Mouse (Mus musculus) ovary, postnatal 36 days (tissue): Measurements from ENCODE around the gene Rnf40.

Experiments used
- DNase-seq: peaks from one replicate; pipeline ENCODE4 v3.0.0; 2022; ENCODE audit warnings: low spot score, mixed read lengths

Rnf40 gene

DNA sequence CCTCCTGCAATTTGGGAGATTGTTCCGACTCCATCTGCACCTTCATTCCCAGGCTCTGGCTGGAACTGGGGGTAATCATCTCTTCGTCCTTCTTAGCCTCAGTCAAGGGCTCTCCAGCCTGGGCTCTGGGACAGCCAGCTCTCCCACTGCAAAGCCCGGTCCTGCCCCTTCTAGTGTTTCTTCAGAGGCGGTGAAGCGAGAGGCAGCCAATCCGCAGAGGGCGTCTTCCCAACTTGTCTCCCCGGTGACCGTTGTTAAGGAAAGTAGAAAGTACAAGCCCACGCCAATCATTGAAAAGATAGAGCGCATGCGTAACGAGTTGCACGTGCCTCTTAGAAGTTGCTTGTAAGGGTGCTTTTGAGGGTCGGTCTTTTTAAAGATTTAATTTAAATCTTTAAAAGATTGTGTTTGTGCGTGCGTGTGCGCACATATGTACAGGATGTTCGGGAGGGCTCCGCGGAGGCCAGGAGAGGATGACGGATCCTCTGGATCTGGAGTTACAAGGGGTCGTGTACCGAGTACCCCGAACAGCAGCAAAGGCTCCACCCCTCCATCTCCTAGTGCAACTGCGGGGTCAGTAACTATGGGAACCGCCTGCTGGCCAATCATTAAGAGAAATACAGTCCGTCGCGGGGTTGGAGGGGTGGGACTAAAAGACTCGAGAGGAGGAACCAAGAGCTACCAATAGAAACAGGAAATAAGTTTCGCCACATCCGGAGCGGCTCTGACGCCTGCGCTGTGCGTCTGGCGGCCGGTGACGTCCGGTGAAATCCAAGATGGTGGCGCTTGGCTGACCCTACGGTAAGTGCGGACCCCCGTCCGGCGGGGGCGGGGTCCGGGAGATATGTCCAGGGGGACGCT is at the start of gene Rnf40, which contains the start of gene Ccdc189:
Gene Rnf40 (plus strand): TSS at position 757 of the 861 bp plus-strand sequence.
Gene Ccdc189 (minus strand): TSS at position 585 of the 861 bp plus-strand sequence.
- peak; percentile 88 for DNase-seq

DNA sequence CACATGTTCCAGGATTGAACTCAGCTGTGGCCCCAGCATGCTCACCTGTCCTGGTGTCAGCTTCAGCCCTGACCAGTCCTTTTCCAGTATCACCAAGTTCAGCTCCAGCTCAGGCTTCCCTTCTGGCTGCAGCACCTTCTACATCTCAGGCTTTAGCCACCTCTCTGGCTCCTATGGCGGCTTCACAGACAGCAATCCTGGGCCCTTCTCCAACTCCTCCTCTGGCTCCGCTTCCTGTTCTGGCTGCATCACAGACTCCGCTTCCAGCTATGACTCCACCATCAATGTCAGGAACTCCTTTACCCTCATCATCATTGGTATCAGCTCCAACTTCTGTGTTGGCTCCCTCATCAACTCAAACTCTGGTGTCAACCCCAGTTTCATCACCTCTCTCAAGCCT is 46.9 kb upstream of the Rnf40 start:
- no peak for DNase-seq

DNA sequence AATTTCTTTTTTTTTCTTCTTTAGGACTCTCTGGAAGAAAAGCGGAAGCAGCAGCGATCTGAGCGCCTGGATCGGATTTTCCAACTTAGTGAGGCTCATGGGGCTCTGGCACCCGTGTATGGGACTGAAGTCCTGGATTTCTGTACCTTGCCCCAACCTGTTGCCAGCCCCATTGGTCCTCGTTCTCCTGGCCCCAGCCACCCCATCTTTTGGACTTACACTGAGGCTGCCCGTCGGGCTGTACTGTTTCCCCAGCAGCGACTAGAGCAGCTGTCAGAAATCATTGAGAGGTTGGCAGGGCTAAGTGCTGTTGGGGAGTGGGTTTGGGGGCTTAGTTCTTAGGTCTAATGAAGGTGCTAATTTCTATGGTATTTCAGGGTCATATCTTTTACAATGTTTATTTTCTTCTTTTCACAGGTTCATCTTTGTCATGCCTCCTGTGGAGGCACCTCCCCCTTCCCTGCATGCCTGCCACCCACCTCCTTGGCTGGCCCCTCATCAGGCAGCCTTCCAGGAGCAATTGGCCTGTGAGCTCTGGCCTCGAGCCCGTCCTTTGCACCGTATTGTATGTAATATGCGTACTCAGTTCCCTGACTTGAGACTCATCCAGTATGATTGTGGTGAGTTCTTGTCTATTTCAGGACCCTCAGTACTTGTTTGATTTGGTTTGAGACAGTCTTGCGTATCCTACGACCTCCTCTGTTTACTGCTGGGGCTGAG is 39.3 kb upstream of the Rnf40 start:
- no peak for DNase-seq

DNA sequence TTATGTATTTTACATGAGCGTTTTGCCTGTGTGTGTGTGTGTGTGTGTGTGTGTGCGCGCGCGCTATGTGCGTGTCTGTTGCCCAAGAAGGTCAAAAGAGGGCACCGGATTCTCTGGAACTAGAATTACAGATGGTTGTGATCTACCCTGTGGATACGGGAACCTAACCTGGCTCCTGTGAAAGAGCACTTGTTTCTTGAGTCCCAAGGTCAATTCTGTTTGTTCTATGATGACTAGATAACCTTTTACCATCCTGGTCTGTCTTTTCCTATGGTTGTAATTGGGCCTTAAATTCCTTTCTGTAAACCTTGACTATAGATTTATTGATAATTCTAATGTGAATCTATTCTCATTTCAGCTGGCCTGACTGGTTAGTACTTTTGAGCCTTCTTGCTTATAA is 37.0 kb upstream of the Rnf40 start:
- DNase-seq, result no peak

DNA sequence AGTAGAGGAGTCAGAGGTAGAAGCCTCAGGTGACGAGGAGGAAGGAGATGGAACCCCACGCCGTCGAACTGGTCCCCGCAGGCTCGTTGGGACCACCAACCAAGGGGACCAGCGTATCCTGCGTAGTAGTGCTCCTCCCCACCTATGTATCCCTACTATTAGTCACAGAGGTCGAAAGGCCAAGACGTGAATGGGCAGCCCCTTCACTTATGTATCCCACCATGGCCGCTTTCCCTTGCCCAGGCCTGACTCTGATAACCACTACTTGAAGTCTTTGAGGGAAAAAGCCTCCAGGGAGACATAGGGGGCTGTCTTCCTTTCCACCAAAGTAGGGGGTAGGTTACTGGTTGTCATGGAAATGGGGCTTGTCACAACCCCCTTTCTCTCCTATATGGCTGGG is 28.0 kb upstream of the Rnf40 start:
- DNase-seq, result no peak

DNA sequence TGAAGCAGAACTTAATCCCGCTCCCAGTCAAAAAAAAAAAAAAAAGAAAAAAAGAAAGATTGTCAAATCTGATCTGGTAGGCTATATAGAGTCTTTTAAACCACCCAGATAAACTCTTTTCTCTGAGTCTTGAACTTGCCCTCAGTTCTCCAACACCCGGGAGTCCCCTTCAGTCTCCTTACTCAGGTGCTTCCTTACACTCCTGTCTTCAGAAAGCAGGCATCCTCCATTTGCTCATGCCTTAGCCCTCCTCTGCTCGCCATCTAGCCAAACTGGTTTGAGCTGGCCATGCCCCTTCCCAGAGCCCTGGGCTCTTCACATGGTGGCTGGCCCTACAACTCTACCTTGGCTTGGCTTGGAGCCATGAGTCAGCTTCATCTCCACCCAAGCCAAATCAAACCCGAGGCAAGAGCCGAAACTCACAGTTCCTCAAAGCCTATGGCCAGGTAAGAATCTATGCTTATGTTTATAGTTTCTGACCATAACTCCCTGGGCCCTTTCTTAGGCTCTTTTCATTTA is 27.2 kb upstream of the Rnf40 start, which contains the start of gene Tmem265:
Gene Tmem265 (plus strand): TSS at position 51 of the 519 bp plus-strand sequence.
- DNase-seq, result no peak

DNA sequence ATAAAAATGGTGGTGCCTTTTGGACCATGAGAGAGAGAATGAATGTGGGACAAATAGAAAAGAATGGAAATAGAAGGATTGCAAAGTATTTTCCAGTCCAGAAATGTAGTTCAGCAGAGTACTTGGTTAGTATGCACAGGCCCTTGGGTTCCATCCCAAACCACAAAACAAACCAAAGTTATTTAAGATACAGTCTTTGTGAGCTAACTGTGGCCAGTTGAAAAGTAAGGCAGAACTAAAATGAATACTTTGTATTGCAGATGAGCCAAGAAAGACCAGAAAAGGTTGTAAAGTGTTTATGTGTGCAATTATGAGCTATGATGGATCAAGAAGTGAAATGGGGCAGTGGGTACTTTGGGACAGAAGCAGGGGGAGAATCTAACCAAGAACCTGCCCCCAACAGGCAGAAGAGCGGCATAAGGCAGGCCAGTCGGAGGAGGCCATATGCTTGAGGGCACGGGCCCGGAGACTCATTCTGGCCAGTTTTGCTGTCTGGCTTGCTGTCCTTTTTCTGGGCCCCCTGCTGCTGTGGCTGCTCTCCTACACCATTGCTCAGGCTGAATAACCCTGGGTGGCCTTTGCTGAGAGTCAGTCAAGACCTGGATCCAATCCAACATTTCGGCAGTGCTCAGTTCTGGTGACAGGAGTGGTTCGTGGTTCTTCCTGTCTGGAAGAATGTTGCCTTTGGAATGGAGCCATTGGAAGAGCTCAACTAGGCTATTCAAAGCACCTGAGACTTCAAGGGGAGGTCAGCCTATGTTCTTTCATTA is 24.0 kb upstream of the Rnf40 start:
- DNase-seq, result no peak

DNA sequence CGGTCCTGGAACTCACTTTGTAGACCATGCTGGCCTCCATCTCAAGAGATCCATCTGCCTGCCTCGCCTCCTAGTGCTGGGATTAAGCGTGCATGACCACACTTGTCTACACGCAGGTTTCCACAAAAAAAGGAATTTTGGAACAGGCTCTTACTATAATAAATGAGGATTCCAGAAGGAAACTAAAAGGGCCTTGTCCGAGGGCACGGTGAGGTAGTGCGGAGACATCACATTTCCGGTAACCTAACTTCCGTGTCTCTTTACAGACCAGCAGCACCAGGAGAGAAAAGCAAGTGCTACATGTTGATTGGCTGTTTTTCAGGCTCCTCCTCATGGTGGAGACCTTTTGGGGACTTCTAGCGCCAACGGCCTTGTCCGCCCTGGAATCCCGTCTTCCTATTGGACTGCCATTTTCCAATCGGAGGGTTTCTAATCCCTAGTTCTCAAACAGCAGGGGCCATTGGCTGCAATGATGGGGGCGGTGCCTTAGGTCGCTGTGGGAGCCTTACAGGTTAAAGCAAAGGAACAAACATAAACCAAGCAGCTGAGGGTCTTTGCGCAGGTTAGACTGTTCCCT is 15.6 kb upstream of the Rnf40 start, which contains the start of gene Phkg2:
Gene Phkg2 (plus strand): TSS at position 446 of the 577 bp plus-strand sequence.
- peak; percentile 81 for DNase-seq

DNA sequence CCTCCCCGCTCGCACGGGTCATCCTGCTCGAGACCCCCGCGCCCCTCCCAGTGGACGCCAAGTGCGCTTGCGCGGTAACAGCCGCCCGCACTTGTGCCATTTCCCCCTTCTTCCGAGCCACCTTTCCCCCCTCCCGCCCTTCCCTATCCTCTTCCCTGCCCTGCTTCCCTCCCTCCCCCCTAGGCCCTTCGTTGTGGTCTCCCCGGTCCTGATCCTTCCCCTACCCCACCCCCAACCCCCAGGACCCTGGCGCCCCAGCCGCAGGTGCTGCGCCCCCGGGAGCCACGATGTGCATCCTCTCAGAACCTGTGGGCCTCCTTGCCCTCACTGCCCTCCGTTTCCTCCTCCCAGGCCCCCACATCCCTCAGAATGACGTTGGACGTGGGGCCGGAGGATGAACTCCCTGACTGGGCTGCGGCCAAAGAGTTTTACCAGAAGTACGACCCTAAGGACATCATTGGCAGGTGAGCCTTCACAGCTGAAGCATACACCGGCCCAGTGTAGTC is 15.0 kb upstream of the Rnf40 start:
- no peak for DNase-seq

DNA sequence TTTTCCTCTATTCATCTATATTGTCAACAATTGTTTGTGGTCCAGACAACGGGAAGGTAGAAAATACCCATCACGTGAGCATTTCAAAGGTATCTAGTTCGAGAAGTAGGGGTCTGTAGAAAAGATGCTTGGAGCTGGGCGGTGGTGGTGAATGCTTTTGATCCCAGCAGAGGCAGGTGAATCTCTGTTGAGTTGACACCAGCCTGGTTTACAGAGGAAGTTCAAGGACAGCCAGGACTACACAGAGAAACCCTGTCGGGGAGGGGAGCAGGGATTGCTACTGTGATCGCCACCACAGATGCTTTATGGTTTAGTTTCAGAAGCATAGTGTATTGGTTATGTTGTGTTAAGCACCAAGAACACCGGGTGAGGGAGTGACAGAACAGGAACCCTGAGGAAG is 14.5 kb upstream of the Rnf40 start:
- DNase-seq, result no peak

DNA sequence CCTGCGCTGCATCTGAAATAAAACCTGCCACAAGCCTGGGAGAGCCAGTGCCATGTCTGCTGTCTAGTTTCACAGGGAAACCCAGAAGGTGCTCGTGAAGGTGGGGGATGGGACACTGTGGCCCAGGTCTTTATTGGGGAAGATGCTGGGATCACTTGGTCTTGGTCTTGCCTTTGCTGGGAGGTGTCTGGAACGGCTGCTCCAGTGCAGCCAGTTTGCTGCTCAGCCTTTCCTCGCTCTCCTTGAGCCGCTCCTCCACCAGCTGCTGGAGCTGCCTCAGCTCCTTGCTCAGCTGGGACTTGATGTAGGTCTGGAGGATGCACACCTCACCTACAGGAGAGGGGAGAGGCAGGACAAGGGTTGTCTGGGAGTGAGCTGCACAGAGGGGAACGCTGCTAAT is 5.3 kb upstream of the Rnf40 start:
- DNase-seq, result no peak

DNA sequence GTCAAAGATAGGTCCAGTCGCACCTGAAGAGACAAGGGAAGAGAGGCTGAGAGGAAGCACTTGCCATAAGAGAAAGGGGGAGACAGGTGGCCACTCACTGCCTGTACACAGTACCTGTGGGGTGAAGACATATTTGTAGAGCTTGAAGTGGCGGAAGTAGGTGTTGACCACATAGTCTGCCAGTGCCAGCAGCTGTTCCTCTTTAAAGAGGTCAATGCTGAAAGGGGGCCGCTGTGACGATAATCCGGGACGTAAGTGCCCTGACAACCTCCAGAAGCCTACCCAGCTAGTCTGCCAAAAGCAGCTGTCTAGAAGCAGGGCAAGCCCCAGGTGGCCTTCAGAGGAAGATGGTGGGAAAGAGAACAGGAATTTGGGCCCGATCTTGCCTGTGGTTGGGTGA is 3.5 kb upstream of the Rnf40 start:
- no peak for DNase-seq

DNA sequence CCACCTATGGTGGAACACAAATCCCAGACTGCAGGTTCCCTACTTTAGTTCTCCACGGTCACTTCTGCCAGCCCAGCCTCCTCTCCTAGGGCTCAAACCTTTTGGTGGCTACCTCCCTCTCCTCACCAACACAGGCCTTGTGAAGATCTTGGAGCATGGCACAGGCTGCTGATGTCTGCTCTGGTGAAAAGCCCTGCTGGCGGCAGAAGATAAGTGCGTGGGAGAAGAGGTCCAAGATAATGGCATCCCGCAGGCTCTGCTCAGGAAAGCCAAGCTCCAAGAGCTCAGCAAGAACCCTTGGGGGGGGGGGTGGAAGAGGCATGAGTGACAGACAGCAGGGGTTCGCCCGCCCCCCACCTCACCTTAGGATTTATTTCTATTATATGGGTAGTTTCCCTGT is 2.4 kb upstream of the Rnf40 start:
- no peak for DNase-seq

DNA sequence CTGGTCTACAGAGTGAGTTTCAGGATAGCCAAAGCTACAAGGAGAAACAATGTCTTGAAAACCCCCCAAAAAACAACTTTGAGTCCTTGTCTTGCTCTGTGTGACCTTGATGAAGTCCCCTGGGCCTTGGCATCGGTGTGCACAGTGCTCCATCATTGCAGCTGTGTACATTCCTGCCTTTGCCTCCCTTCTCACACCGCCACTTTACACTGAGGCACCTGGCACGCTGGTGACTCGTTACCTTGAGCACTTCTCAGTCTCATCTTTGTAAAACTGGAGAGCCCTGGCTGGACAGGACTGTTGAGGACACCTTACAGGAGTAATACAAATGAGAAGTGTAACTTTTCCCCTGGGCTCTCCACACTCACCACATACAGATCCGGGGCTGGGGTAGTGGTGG is 1.4 kb upstream of the Rnf40 start:
- DNase-seq, result no peak

DNA sequence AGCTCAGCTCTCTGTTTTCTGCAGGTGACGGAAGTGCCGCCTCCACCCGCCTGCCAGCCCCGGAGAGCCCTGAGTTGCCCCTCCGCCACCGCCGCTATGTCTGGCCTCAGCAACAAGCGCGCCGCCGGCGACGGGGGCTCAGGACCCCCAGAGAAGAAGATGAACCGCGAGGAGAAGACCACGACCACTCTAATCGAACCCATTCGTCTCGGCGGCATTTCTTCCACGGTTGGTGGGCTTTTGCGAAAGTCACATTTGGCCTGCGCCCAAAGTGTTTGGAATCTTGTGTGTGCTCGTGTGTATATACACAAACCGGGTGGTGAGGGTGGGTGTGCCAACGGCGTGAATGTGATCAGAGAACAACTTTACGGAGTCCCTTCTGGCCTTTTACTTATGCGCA is 334 bp downstream of the Rnf40 start:
- no peak for DNase-seq

DNA sequence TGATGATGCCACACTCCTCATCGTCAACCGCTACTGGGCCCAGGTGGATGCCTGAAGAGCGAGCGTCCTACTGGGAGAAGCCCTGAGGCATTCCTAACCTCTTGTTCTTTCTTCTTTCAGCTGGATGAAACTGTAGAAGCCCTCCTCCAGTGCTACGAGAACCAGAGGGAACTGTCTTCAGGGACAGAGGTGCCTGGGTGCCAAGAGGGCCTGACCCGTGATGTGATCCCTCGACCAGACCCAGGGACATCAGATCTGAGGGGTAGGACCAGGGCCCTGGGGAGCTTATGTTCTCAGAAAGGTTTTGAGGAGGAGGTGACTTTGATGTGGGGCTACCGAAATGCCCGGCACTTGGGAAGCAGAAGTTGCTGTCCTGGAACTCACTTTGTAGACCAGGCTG is 1.1 kb downstream of the Rnf40 start:
- DNase-seq, result no peak

DNA sequence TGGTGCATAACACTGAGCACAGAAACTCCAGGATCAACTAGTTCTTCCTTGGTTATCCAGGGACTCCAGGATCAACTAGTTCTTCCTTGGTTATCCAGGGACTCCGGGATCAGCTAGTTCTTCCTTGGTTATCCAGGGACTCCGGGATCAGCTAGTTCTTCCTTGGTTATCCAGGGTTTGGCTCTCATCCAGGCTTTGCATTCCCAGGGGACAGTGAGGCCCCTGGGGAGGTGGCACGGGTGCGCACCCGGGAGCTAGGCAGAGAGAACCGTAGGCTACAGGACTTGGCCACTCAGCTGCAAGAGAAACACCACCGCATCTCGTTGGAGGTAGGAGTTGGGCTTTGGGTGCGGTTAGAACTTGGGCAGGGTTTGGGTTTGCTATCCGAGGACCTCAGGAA is 2.5 kb downstream of the Rnf40 start:
- no peak for DNase-seq

DNA sequence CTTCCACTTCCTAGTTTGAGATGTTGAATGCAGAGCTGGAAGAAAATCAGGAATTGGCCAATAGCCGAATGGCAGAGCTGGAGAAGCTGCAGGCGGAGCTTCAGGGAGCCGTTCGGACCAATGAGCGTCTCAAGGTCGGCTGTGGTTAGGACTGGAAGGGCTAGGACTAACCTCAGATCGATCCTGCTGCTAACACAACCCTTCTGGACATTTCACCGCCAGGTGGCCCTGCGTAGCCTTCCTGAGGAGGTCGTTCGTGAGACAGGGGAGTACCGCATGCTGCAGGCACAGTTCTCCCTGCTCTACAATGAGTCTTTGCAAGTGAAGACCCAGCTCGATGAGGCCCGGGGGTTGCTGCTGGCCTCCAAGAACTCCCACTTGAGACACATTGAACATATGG is 4.0 kb downstream of the Rnf40 start:
- no peak for DNase-seq

DNA sequence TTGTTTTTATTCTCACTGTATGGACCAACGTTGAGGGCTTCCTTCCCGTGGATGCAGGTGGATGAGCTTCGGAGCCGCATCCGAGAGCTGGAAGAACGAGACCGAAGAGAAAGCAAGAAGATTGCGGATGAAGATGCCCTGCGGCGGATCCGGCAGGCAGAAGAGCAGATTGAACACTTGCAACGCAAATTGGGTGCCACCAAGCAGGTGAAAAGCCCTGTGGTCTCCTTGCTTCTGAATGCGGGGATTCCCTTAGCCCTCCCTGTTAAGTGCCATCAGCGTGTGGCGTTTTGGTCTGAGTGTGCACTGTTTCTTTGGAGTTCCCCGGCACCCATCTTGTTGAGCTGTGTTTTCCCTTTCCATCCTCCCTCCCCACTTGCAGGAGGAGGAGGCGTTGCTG is 8.2 kb downstream of the Rnf40 start:
- no peak for DNase-seq

DNA sequence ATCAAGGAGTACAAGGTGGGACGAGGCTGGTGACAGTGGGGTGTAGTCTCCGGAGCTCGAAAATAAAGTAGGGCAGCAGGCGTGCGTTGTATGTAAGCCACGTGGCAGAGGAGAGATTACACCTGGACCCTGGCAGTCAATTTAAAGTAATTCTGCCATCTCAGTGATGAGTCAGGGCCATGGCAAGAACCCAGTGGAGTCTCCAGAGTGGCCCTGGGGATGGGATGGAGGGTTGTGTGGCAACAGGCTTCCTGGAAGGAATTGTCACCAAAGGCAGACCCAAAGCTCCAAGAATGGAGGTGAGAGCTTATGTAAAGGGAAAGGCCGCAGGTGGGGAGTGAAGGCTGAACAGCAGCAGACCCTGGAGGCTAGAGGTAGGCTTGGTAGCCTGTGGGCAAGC is 12.0 kb downstream of the Rnf40 start:
- DNase-seq, result no peak

DNA sequence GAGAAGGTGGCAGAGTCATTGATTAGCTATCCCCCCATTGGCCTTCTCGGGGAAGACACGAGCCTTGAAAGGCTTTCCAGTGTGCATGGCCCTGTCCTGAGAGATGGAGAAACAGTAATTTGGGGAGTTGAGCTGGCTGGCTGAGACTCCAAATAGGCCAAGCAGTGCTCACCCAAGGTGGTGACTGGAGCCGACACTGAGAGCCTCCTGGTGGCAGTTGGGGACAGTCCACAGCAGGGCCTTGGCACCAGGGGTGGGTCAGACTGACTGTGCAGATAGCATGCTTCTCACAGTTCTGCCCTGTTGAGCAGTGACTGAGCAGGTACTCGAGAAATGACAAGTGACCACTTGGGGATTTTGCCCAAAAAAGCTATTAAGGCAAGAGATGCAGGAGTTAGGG is 13.2 kb downstream of the Rnf40 start:
- no peak for DNase-seq

DNA sequence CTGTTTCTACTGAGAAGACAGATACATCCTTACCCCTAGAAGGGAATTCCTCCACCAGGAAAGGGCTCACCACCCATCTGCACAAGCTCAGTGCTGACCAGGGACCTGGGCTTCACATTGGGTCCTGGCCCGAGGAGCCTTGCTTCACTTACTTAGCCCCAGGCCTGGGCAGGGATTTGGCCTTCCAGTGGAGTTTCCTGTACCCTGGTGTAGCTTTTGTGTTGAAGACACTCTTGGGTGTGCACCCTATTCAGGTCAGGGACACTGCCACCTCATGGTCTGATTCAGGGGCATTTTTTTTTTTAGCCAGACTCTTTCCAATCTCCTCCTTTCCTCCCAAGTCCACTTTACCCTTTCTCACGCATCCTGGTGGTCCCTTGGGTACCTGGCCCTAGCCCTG is 14.3 kb downstream of the Rnf40 start:
- DNase-seq, result no peak
